Mouse (Mus musculus) myocyte (in vitro differentiated cells): ENCODE data around the gene Col4a2. TPM values are rescaled to one million over a fixed set of nuclear protein-coding genes. Genes with fewer than 3 reads are reported as not detected.

Experiments
- H3K27me3 ChIP-seq: one replicate; pipeline ENCODE4 v1.6.1; 2011; ENCODE audit not compliant: control insufficient read depth, insufficient read depth, insufficient read length
- H3K36me3 ChIP-seq: one replicate; pipeline ENCODE4 v1.6.1; 2011; ENCODE audit not compliant: control insufficient read depth, insufficient read depth
- H3K4me2 ChIP-seq: one replicate; pipeline ENCODE4 v1.6.1; 2011; ENCODE audit warnings: low read depth, control low read depth
- H3K4me3 ChIP-seq: one replicate; pipeline ENCODE4 v1.5.1; 2011; ENCODE audit warnings: mild to moderate bottlenecking, control low read depth, moderate library complexity
- H3K79me2 ChIP-seq: one replicate; pipeline ENCODE4 v1.6.1; 2011; ENCODE audit not compliant: control insufficient read depth, insufficient read depth
- H3ac ChIP-seq: one replicate; pipeline ENCODE4 v1.6.1; 2011; ENCODE audit not compliant: control insufficient read depth, insufficient read length
- CEBPB ChIP-seq: IDR thresholded peaks from 2 replicates; pipeline ENCODE4 v1.6.1; 2011; ENCODE audit warnings: mild to moderate bottlenecking, moderate library complexity; ENCODE audit not compliant: poor library complexity, insufficient read depth, severe bottlenecking
- E2F4 ChIP-seq: IDR thresholded peaks from one replicate; pipeline ENCODE4 v1.6.1; 2011; ENCODE audit warnings: mild to moderate bottlenecking, control low read depth, moderate library complexity; ENCODE audit not compliant: insufficient read depth
- MAX ChIP-seq: IDR thresholded peaks from one replicate; pipeline ENCODE4 v1.6.1; 2011; ENCODE audit warnings: low read depth, mild to moderate bottlenecking, control low read depth
- MYOD1 ChIP-seq, 3 experiments: IDR thresholded peaks; one replicate each; pipeline ENCODE4 v1.6.1; 2011; ENCODE audit warnings: control low read depth in 2 of 3, low read depth in 2 of 3, mild to moderate bottlenecking in 2 of 3, moderate library complexity in 1 of 3; ENCODE audit not compliant: insufficient read length in 2 of 3, control insufficient read depth in 1 of 3
- MYOG ChIP-seq, 3 experiments: IDR thresholded peaks; one replicate each; pipeline ENCODE4 v1.6.1; 2011; ENCODE audit warnings: control low read depth in 2 of 3, low read depth in 2 of 3, mild to moderate bottlenecking in 2 of 3; ENCODE audit not compliant: insufficient read length in 2 of 3, control insufficient read depth in 1 of 3, insufficient read depth in 1 of 3
- POLR2A ChIP-seq: IDR thresholded peaks from one replicate; pipeline ENCODE4 v1.6.1; 2011; ENCODE audit warnings: low read depth, mild to moderate bottlenecking, control low read depth, moderate library complexity; ENCODE audit not compliant: insufficient read length
- POLR2AphosphoS2 ChIP-seq: IDR thresholded peaks from one replicate; pipeline ENCODE4 v1.6.1; 2011; ENCODE audit warnings: low read depth, control low read depth; ENCODE audit not compliant: insufficient read length
- REST ChIP-seq: IDR thresholded peaks from one replicate; pipeline ENCODE4 v1.6.1; 2011; ENCODE audit warnings: mild to moderate bottlenecking, control low read depth, moderate library complexity; ENCODE audit not compliant: insufficient read depth, insufficient read length
- SRF ChIP-seq: IDR thresholded peaks from one replicate; pipeline ENCODE4 v1.6.1; 2011; ENCODE audit warnings: low read depth; ENCODE audit not compliant: control insufficient read depth, insufficient read length
- TCF12 ChIP-seq: IDR thresholded peaks from one replicate; pipeline ENCODE4 v1.6.1; 2011; ENCODE audit warnings: mild to moderate bottlenecking, control low read depth; ENCODE audit not compliant: poor library complexity, insufficient read depth, severe bottlenecking
- TCF3 ChIP-seq: IDR thresholded peaks from one replicate; pipeline ENCODE4 v1.6.1; 2011; ENCODE audit warnings: low read depth, control low read depth; ENCODE audit not compliant: insufficient read length
- USF1 ChIP-seq: IDR thresholded peaks from one replicate; pipeline ENCODE4 v1.6.1; 2011; ENCODE audit warnings: low read depth, mild to moderate bottlenecking, control low read depth, moderate library complexity
- polyA plus RNA-seq: library from polyadenylated mRNA; unstranded; fragments of >200 nt; fragmentation: generic; extraction: Trizol; gene quantifications from one replicate; pipeline ENCODE4 v1.2.1, GENCODE M21; 2012; ENCODE audit warnings: missing spikeins

Col4a2 gene
- polyA plus RNA-seq = 47.3 TPM

- Histone ChIP-seq H3K4me2 (peak within 1 kb of the TSS; percentile 95), H3K27me3 (no peaks in the 10 kb centered on the region), H3ac (peak within 1 kb of the TSS; percentile 78), H3K4me3 (peak within 1 kb of the TSS; percentile 40), H3K79me2 (peaks cover 19% of the 10 kb centered on the region), H3K36me3 (no peaks in the 10 kb centered on the region)
- TF ChIP-seq MYOG (IDR thresholded peaks at IDR 0.05; ENCODE audit: control insufficient read depth in 1 of 3, insufficient read depth in 1 of 3, insufficient read length in 2 of 3, low read depth in 2 of 3) (peak in 1 of 3 experiments; percentile 30), MYOD1 (IDR thresholded peaks at IDR 0.05; ENCODE audit: control insufficient read depth in 1 of 3, insufficient read length in 2 of 3, low read depth in 2 of 3) (peak in 1 of 3 experiments; percentile 59), POLR2A (peak; percentile 46), E2F4 (no peak)
Observed at GRCm38 (mm10) chr8:11312349-11313175, at the start of gene Col4a2, which contains the start of gene Col4a1. Gene Col4a2 (plus strand): TSS chr8:11312805. Gene Col4a1 (minus strand): TSS chr8:11312826.

- Histone ChIP-seq H3K79me2 (no peaks in the 10 kb centered on the region), H3K4me2 (no peak overlapping the region), H3K27me3 (no peaks in the 10 kb centered on the region), H3K36me3 (no peaks in the 10 kb centered on the region), H3K4me3 (no peak overlapping the region), H3ac (no peak overlapping the region)
- TF ChIP-seq MAX (no peak), USF1 (no peak), MYOG (IDR thresholded peaks at IDR 0.05; ENCODE audit: control insufficient read depth in 1 of 3, insufficient read depth in 1 of 3, insufficient read length in 2 of 3, low read depth in 2 of 3) (no peak)
Observed at GRCm38 (mm10) chr8:11263848-11264247, 48.8 kb upstream of the Col4a2 start.

- no peak for TF ChIP-seq SRF
- TF ChIP-seq TCF3 = no peak
- no peak for TF ChIP-seq CEBPB
- no peak for TF ChIP-seq POLR2AphosphoS2
- TF ChIP-seq MYOG (IDR thresholded peaks at IDR 0.05; ENCODE audit: control insufficient read depth in 1 of 3, insufficient read depth in 1 of 3, insufficient read length in 2 of 3, low read depth in 2 of 3) = no peak
- no peak for TF ChIP-seq MAX
- no peak for TF ChIP-seq REST
- TF ChIP-seq E2F4 = no peak
- no peaks in the 10 kb centered on the region for H3K79me2 ChIP-seq
Observed at GRCm38 (mm10) chr8:11265971-11266370, 46.6 kb upstream of the Col4a2 start.

GRCm38 (mm10) chr8:11266471-11266870 lies 46.1 kb upstream of the Col4a2 start:
- Histone ChIP-seq H3K4me2 (no peak overlapping the region), H3K27me3 (no peaks in the 10 kb centered on the region), H3K79me2 (no peaks in the 10 kb centered on the region), H3K36me3 (no peaks in the 10 kb centered on the region), H3K4me3 (no peak overlapping the region), H3ac (no peak overlapping the region)
- TF ChIP-seq REST (no peak), CEBPB (no peak), POLR2AphosphoS2 (no peak), MYOD1 (IDR thresholded peaks at IDR 0.05; ENCODE audit: control insufficient read depth in 1 of 3, insufficient read length in 2 of 3, low read depth in 2 of 3) (no peak), MYOG (IDR thresholded peaks at IDR 0.05; ENCODE audit: control insufficient read depth in 1 of 3, insufficient read depth in 1 of 3, insufficient read length in 2 of 3, low read depth in 2 of 3) (no peak), USF1 (no peak)

More at GRCm38 (mm10) chr8:11265971-11266370, 46.6 kb upstream of the Col4a2 start:
- Histone ChIP-seq H3K4me2 (no peak overlapping the region), H3K27me3 (no peaks in the 10 kb centered on the region), H3K4me3 (no peak overlapping the region), H3K36me3 (no peaks in the 10 kb centered on the region), H3ac (no peak overlapping the region)

- H3K36me3 ChIP-seq = no peaks in the 10 kb centered on the region
- H3K4me2 ChIP-seq = no peak overlapping the region
- no peak for TF ChIP-seq POLR2A
- no peak for TF ChIP-seq TCF3
- TF ChIP-seq REST = no peak
- TF ChIP-seq USF1 = no peak
- TF ChIP-seq MYOD1 (IDR thresholded peaks at IDR 0.05; ENCODE audit: control insufficient read depth in 1 of 3, insufficient read length in 2 of 3, low read depth in 2 of 3) = no peak
- no peak for TF ChIP-seq E2F4
- TF ChIP-seq MAX = no peak
- no peak for TF ChIP-seq TCF12
- no peak for TF ChIP-seq POLR2AphosphoS2
- no peak for TF ChIP-seq MYOG (IDR thresholded peaks at IDR 0.05; ENCODE audit: control insufficient read depth in 1 of 3, insufficient read depth in 1 of 3, insufficient read length in 2 of 3, low read depth in 2 of 3)
- no peak for TF ChIP-seq SRF
- TF ChIP-seq CEBPB = no peak
- H3K27me3 ChIP-seq = no peaks in the 10 kb centered on the region
- no peaks in the 10 kb centered on the region for H3K79me2 ChIP-seq
- no peak overlapping the region for H3ac ChIP-seq
- H3K4me3 ChIP-seq = no peak overlapping the region
Observed at GRCm38 (mm10) chr8:11268753-11269152, 43.9 kb upstream of the Col4a2 start.
